15 mouse cellular contexts compared by ENCODE assay signal in genomic region chr2:157750481-157750880, GRCm38 (mm10). TPM values are rescaled to one million over a fixed set of nuclear protein-coding genes. Genes with fewer than 3 reads are reported as not detected.
DNase-seq lines count a peak whose midpoint lies in the region; ATAC-seq and TF ChIP-seq lines count a peak whose summit lies in the region.
"Had no signal": no experiment of that assay in that cellular context is flagged by ENCODE, and none has a peak within 500 bp of the region (broad histone marks: within the 10 kb centered on the region; RNA-seq: fewer than 3 reads in every experiment).

No protein-coding gene starts in this region.

- no peak for TF ChIP-seq EP300 in stomach, postnatal 0 days (optimal IDR thresholded peaks at IDR 0.05)

- H3K27ac ChIP-seq in forebrain, embryonic 10.5 days = 0 out of 2 replicates have a peak overlapping the region, but pooled peaks have one; percentile 73
- H3K27ac ChIP-seq in forebrain, embryonic 11.5 days (ENCODE audit: low read depth, low read length) = no peak overlapping the region
- H3K27ac ChIP-seq in midbrain, embryonic 14.5 days (replicated peaks; ENCODE audit: low read depth, low read length) = peak overlapping the region; percentile 89
- no peak overlapping the region for H3K27ac ChIP-seq in midbrain, embryonic 10.5 days (replicated peaks)
- H3K27ac ChIP-seq in hindbrain, embryonic 14.5 days = peak overlapping the region; percentile 87
- H3K27ac ChIP-seq in stomach, postnatal 0 days (replicated peaks) = peak overlapping the region; percentile 18; the same call in 1 of the 2 replicates
- no peak overlapping the region for H3K27ac ChIP-seq in kidney, adult 2 months (ENCODE audit: insufficient read depth, low read depth, low read length)
- H3K27ac ChIP-seq: limb, embryonic 15.5 days had no signal

- WGBS in forebrain, embryonic 10.5 days = 87% methylated on average over 8 of the region's 8 CpGs
- WGBS in forebrain, embryonic 11.5 days = 89% methylated on average over 8 of the region's 8 CpGs
- WGBS in midbrain, embryonic 14.5 days = 81% methylated on average over 8 of the region's 8 CpGs
- 88% methylated on average over 8 of the region's 8 CpGs for WGBS in midbrain, embryonic 10.5 days
- 68% methylated on average over 8 of the region's 8 CpGs for WGBS in hindbrain, embryonic 14.5 days
- WGBS in stomach, postnatal 0 days = 78% methylated on average over 8 of the region's 8 CpGs
- 73% methylated on average over 8 of the region's 8 CpGs for WGBS in kidney, adult 2 months

- H3K9ac ChIP-seq in forebrain, embryonic 11.5 days (ENCODE audit: low read length) = no peak overlapping the region
- H3K9ac ChIP-seq in midbrain, embryonic 14.5 days (replicated peaks; ENCODE audit: low read length) = no peak overlapping the region
- peak overlapping the region; percentile 39; the same call in 1 of the 2 replicates for H3K9ac ChIP-seq in hindbrain, embryonic 14.5 days
- H3K9ac ChIP-seq in stomach, postnatal 0 days (ENCODE audit: low read length) = no peak overlapping the region
- H3K9ac ChIP-seq: limb, embryonic 15.5 days had no signal

- H3K4me1 ChIP-seq in forebrain, embryonic 10.5 days = peaks cover 46% of the 10 kb centered on the region
- peaks cover 11% of the 10 kb centered on the region for H3K4me1 ChIP-seq in forebrain, embryonic 11.5 days (replicated peaks; ENCODE audit: control insufficient read depth, insufficient read depth, low read length)
- H3K4me1 ChIP-seq in midbrain, embryonic 14.5 days (ENCODE audit: control insufficient read depth, insufficient read depth, low read length) = peaks cover 56% of the 10 kb centered on the region
- peaks cover 26% of the 10 kb centered on the region for H3K4me1 ChIP-seq in midbrain, embryonic 10.5 days
- H3K4me1 ChIP-seq in hindbrain, embryonic 14.5 days (replicated peaks; ENCODE audit: control insufficient read depth, insufficient read depth, low read length) = peaks cover 51% of the 10 kb centered on the region
- peaks cover 3% of the 10 kb centered on the region; the same call in 1 of the 2 replicates for H3K4me1 ChIP-seq in stomach, postnatal 0 days (replicated peaks; ENCODE audit: control insufficient read depth, insufficient read depth)
- peaks cover 7% of the 10 kb centered on the region for H3K4me1 ChIP-seq in kidney, adult 2 months (ENCODE audit: control insufficient read depth, insufficient read depth, low read length)

- no peak overlapping the region for H3K4me2 ChIP-seq in forebrain, embryonic 11.5 days (ENCODE audit: low read depth, low read length, severe bottlenecking)
- H3K4me2 ChIP-seq in midbrain, embryonic 14.5 days (ENCODE audit: low read length) = no peak overlapping the region
- no peak overlapping the region for H3K4me2 ChIP-seq in hindbrain, embryonic 14.5 days (replicated peaks)
- H3K4me2 ChIP-seq in stomach, postnatal 0 days (replicated peaks; ENCODE audit: low read depth) = no peak overlapping the region
- H3K4me2 ChIP-seq: heart, embryonic 11.5 days; limb, embryonic 15.5 days had no signal

- ATAC-seq in forebrain, embryonic 11.5 days (replicated peaks; ENCODE audit: low FRiP score) = no peak
- no peak for ATAC-seq in midbrain, embryonic 14.5 days (ENCODE audit: low FRiP score, low TSS enrichment)
- ATAC-seq in hindbrain, embryonic 14.5 days (ENCODE audit: low FRiP score) = no peak
- no peak for ATAC-seq in stomach, postnatal 0 days (ENCODE audit: low FRiP score, low TSS enrichment)

- no peak for TF ChIP-seq CTCF in stomach, postnatal 0 days (IDR thresholded peaks at IDR 0.05; ENCODE audit: low read depth)
- TF ChIP-seq CTCF in kidney, adult 2 months (conservative IDR thresholded peaks at IDR 0.05; ENCODE audit: insufficient read depth, insufficient read length, low read depth, low read length) = no peak

- no peak for TF ChIP-seq POLR2A in kidney, adult 2 months (IDR thresholded peaks at IDR 0.05; ENCODE audit: low read depth, low read length)

- DNase-seq in forebrain, embryonic 10.5 days (ENCODE audit: extremely low spot score, low spot score) = no peak
- no peak for DNase-seq in forebrain, embryonic 11.5 days (ENCODE audit: low spot score)
- no peak for DNase-seq in midbrain, embryonic 14.5 days
- DNase-seq in midbrain, embryonic 10.5 days (ENCODE audit: low spot score) = no peak
- DNase-seq in hindbrain, embryonic 14.5 days (ENCODE audit: low spot score) = no peak
- DNase-seq in stomach, postnatal 0 days (ENCODE audit: low spot score) = no peak
- DNase-seq in thymus, postnatal 14 days = no peak
- DNase-seq in kidney, adult 2 months = no peak
- DNase-seq: cerebellum, adult 11-12 months; gastrocnemius, postnatal 36 days; right cerebral cortex, postnatal 14 days had no signal

- H3K4me3 ChIP-seq in forebrain, embryonic 10.5 days = no peak overlapping the region
- H3K4me3 ChIP-seq in forebrain, embryonic 11.5 days (ENCODE audit: low read depth, low read length) = no peak overlapping the region
- no peak overlapping the region for H3K4me3 ChIP-seq in midbrain, embryonic 14.5 days (replicated peaks; ENCODE audit: low read depth, low read length)
- no peak overlapping the region for H3K4me3 ChIP-seq in midbrain, embryonic 10.5 days
- H3K4me3 ChIP-seq in hindbrain, embryonic 14.5 days (replicated peaks; ENCODE audit: low read length) = no peak overlapping the region
- no peak overlapping the region for H3K4me3 ChIP-seq in stomach, postnatal 0 days (ENCODE audit: low read depth, low read length)
- H3K4me3 ChIP-seq in kidney, adult 2 months (ENCODE audit: insufficient read depth, low read depth, low read length) = no peak overlapping the region
- H3K4me3 ChIP-seq: limb, embryonic 15.5 days; megakaryocyte, embryonic 14.5 days had no signal

- no peaks in the 10 kb centered on the region for H3K27me3 ChIP-seq in forebrain, embryonic 10.5 days (ENCODE audit: poor library complexity, severe bottlenecking)
- H3K27me3 ChIP-seq in forebrain, embryonic 11.5 days (ENCODE audit: control insufficient read depth, insufficient read depth, low read length) = no peaks in the 10 kb centered on the region
- H3K27me3 ChIP-seq in midbrain, embryonic 14.5 days (ENCODE audit: control insufficient read depth, insufficient read depth, low read length) = no peaks in the 10 kb centered on the region
- no peaks in the 10 kb centered on the region for H3K27me3 ChIP-seq in midbrain, embryonic 10.5 days (ENCODE audit: low read depth, poor library complexity, severe bottlenecking)
- H3K27me3 ChIP-seq in hindbrain, embryonic 14.5 days (ENCODE audit: control insufficient read depth, insufficient read depth, low read length) = no peaks in the 10 kb centered on the region
- H3K27me3 ChIP-seq in stomach, postnatal 0 days (ENCODE audit: control insufficient read depth, insufficient read depth, low read length) = no peaks in the 10 kb centered on the region
- H3K27me3 ChIP-seq in kidney, adult 2 months (replicated peaks; ENCODE audit: control insufficient read depth, insufficient read depth, low read length) = no peaks in the 10 kb centered on the region
- H3K27me3 ChIP-seq: CH12.LX; limb, embryonic 15.5 days; megakaryocyte, embryonic 14.5 days had no signal

- no peaks in the 10 kb centered on the region; the same call in 1 of the 2 replicates for H3K9me3 ChIP-seq in forebrain, embryonic 10.5 days
- H3K9me3 ChIP-seq in forebrain, embryonic 11.5 days (ENCODE audit: control insufficient read depth, low read length) = no peaks in the 10 kb centered on the region
- H3K9me3 ChIP-seq in midbrain, embryonic 14.5 days (ENCODE audit: control insufficient read depth, low read length) = no peaks in the 10 kb centered on the region
- no peaks in the 10 kb centered on the region; the same call in 1 of the 2 replicates for H3K9me3 ChIP-seq in midbrain, embryonic 10.5 days (replicated peaks)
- no peaks in the 10 kb centered on the region; the same call in 1 of the 2 replicates for H3K9me3 ChIP-seq in hindbrain, embryonic 14.5 days (ENCODE audit: control insufficient read depth, low read length)
- H3K9me3 ChIP-seq in stomach, postnatal 0 days (ENCODE audit: control insufficient read depth, low read length) = no peaks in the 10 kb centered on the region
- H3K9me3 ChIP-seq: limb, embryonic 15.5 days; megakaryocyte, embryonic 14.5 days had no signal

- peaks cover 26% of the 10 kb centered on the region for H3K36me3 ChIP-seq in forebrain, embryonic 10.5 days (replicated peaks)
- H3K36me3 ChIP-seq in forebrain, embryonic 11.5 days (ENCODE audit: control insufficient read depth, insufficient read depth, low read length) = no peaks in the 10 kb centered on the region
- no peaks in the 10 kb centered on the region for H3K36me3 ChIP-seq in midbrain, embryonic 14.5 days (ENCODE audit: control insufficient read depth, insufficient read depth, low read length)
- H3K36me3 ChIP-seq in midbrain, embryonic 10.5 days = peaks cover 11% of the 10 kb centered on the region
- no peaks in the 10 kb centered on the region for H3K36me3 ChIP-seq in hindbrain, embryonic 14.5 days (replicated peaks; ENCODE audit: control insufficient read depth, insufficient read depth)
- H3K36me3 ChIP-seq in stomach, postnatal 0 days (ENCODE audit: control insufficient read depth, insufficient read depth, low read length) = no peaks in the 10 kb centered on the region
- no peaks in the 10 kb centered on the region for H3K36me3 ChIP-seq in kidney, adult 2 months (ENCODE audit: control insufficient read depth, insufficient read depth, low read length)

RNA-seq across cellular contexts. Expression of gene Ctnnbl1, which starts 13.3 kb away (rescaled TPM):
- 98.8 and 104 TPM in 2 replicates for polyA plus RNA-seq in forebrain, embryonic 10.5 days (2016; fragmentation: Nextera tagmentation; extraction: Ambion mirVana)
- 98.3 and 110 TPM in 2 replicates for polyA plus RNA-seq in forebrain, embryonic 11.5 days (2014; fragmentation: Nextera tagmentation; extraction: Ambion mirVana)
- 61.2 and 78.7 TPM in 2 replicates for polyA plus RNA-seq in midbrain, embryonic 14.5 days (2014; fragmentation: Nextera tagmentation; extraction: Ambion mirVana)
- 96.0 and 102 TPM in 2 replicates for polyA plus RNA-seq in midbrain, embryonic 10.5 days (2016; fragmentation: Nextera tagmentation; extraction: Ambion mirVana)
- 53.3 and 59.5 TPM in 2 replicates for polyA plus RNA-seq in hindbrain, embryonic 14.5 days (2014; fragmentation: Nextera tagmentation; extraction: Ambion mirVana)
- 23.9 and 24.5 TPM in 2 replicates for polyA plus RNA-seq in stomach, postnatal 0 days (2015; fragmentation: Nextera tagmentation; extraction: Ambion mirVana)
- polyA plus RNA-seq in kidney, adult 2 months (2012; rRNA removed) = 16.7 and 17.6 TPM in 2 replicates

Comparison
In these comparisons a context has a peak if more than half of its experiments do, and no peak if none do; other contexts are left out.
1. H3K27ac ChIP-seq: peak in forebrain, embryonic 10.5 days (single experiment), midbrain, embryonic 14.5 days (single experiment), hindbrain, embryonic 14.5 days (single experiment) and stomach, postnatal 0 days (single experiment); none in forebrain, embryonic 11.5 days (single experiment), midbrain, embryonic 10.5 days (single experiment) and kidney, adult 2 months (single experiment).